Mouse (Mus musculus) neural tube, embryonic 11.5 days (tissue): ENCODE data around the gene Dock10. TPM values are rescaled to one million over a fixed set of nuclear protein-coding genes. Genes with fewer than 3 reads are reported as not detected.

Experiments used
- ATAC-seq: fragments of 200-750 bp; cut with Nextera tagmentation; 2 replicates; pipeline ENCODE4 v1.8.0; 2017; ENCODE audit warnings: moderate number of reproducible peaks, mild to moderate bottlenecking, moderate TSS enrichment, moderate library complexity; ENCODE audit not compliant: insufficient read depth, low FRiP score, low TSS enrichment
- DNase-seq: peaks from one replicate; pipeline ENCODE4 v3.0.0-alpha.2; 2015; ENCODE audit warnings: low spot score
- H3K27ac ChIP-seq: fragments of 300-500 bp; sonication (generic); 2 replicates; pipeline ENCODE4 v1.5.1; 2014; ENCODE audit warnings: low read depth, mild to moderate bottlenecking, low read length
- H3K27me3 ChIP-seq: fragments of 300-500 bp; sonication (generic); 2 replicates; pipeline ENCODE4 v1.6.1; 2014; ENCODE audit warnings: mild to moderate bottlenecking, low read length, mixed read lengths; ENCODE audit not compliant: control insufficient read depth, insufficient read depth
- H3K36me3 ChIP-seq: fragments of 300-500 bp; sonication (generic); 2 replicates; pipeline ENCODE4 v1.6.1; 2014; ENCODE audit warnings: mild to moderate bottlenecking, low read length, moderate library complexity, mixed read lengths; ENCODE audit not compliant: control insufficient read depth, insufficient read depth
- H3K4me1 ChIP-seq: fragments of 300-500 bp; sonication (generic); 2 replicates; pipeline ENCODE4 v1.6.1; 2014; ENCODE audit warnings: low read length, mixed read lengths; ENCODE audit not compliant: control insufficient read depth, insufficient read depth
- H3K4me2 ChIP-seq: fragments of 300-500 bp; sonication (generic); 2 replicates; pipeline ENCODE4 v1.6.1; 2014; ENCODE audit warnings: low read depth, mild to moderate bottlenecking, moderate library complexity
- H3K4me3 ChIP-seq: fragments of 300-500 bp; sonication (generic); 2 replicates; pipeline ENCODE4 v1.5.1; 2014; ENCODE audit warnings: low read depth, low read length
- H3K9ac ChIP-seq: fragments of 300-500 bp; sonication (generic); 2 replicates; pipeline ENCODE4 v1.6.1; 2014; ENCODE audit warnings: mild to moderate bottlenecking, low read length
- H3K9me3 ChIP-seq: fragments of 300-500 bp; sonication (generic); 2 replicates; pipeline ENCODE4 v1.6.1; 2016; ENCODE audit warnings: low read length; ENCODE audit not compliant: control insufficient read depth
- WGBS: fragments of 180-500 bp; shearing (Covaris S2); extraction: QIAGEN DNeasy Blood & Tissue Kit; methylation state at CpG from one replicate; pipeline ENCODE4 v1.1.7; 2014; 5-methylcytosine and 5-hydroxymethylcytosine counted together
- polyA plus RNA-seq: library from polyadenylated mRNA; unstranded; fragments of >200 nt; fragmentation: Nextera tagmentation; extraction: Ambion mirVana; gene quantifications from 2 replicates; pipeline ENCODE4 v1.2.1, GENCODE M21; 2014

Dock10 gene
- polyA plus RNA-seq, 1 experiment from 2014 or later: 4.3 TPM

DNA sequence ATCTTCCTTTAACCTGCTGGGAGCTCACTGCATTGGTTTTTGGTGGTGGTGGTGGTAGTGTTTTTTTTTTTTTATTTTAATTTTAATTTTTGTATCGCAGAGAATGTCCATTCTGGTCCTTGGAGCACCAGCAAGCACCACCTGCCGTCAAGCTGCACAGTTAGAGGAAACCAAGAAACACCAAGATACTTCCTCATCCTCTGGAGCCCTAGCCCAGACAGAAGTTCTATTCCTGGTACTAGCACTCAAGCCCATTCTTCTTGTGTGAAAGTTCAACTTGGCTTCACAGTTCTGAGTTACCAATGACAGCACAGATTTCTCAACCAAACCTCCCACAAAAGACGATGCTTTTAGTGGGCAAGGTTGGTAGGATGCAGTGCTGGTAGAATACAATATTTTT, 86.6 kb downstream of the Dock10 start:
- ATAC-seq (no peak), DNase-seq (no peak)
- H3K4me1 ChIP-seq: no peaks in the 10 kb centered on the region
- H3K27ac ChIP-seq: no peak overlapping the region
- 92% methylated on average over 3 of the region's 3 CpGs for WGBS
- H3K4me2 ChIP-seq: no peak overlapping the region
- H3K36me3 ChIP-seq: no peaks in the 10 kb centered on the region
- no peaks in the 10 kb centered on the region for H3K9me3 ChIP-seq
- H3K4me3 ChIP-seq: no peak overlapping the region
- H3K27me3 ChIP-seq: no peaks in the 10 kb centered on the region
- no peak overlapping the region for H3K9ac ChIP-seq

DNA sequence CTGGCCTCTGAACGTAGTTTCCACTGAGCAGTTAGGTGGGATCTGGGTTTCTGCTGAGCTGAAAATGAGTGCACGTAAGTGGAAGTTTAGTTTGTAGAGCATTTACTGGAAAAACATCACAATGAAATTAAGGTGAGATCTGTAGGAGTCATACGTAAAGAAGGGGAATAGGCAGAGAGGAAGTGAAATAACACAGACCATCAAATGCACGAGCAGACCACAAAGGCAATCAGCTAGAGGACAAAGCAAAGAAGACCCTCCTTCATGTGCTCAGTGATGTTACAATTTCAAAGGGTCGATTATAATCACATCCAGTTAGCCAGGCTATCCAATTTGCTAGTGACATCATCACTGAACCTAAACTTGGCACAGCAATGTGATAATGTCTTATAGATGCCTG, 87.3 kb downstream of the Dock10 start:
- no peak overlapping the region for H3K4me2 ChIP-seq
- H3K4me3 ChIP-seq: no peak overlapping the region
- H3K27me3 ChIP-seq: no peaks in the 10 kb centered on the region
- no peak overlapping the region for H3K9ac ChIP-seq
- no peaks in the 10 kb centered on the region for H3K36me3 ChIP-seq
- H3K4me1 ChIP-seq: no peaks in the 10 kb centered on the region
- DNase-seq (no peak), ATAC-seq (no peak)
- no peak overlapping the region for H3K27ac ChIP-seq
- no peaks in the 10 kb centered on the region for H3K9me3 ChIP-seq
- WGBS: 92% methylated on average over 5 of the region's 5 CpGs

GRCm38 (mm10) chr1:80670387-80670786, 87.9 kb downstream of the Dock10 start:
- no peaks in the 10 kb centered on the region for H3K4me1 ChIP-seq
- H3K4me2 ChIP-seq: no peak overlapping the region
- H3K36me3 ChIP-seq: no peaks in the 10 kb centered on the region
- H3K27me3 ChIP-seq: no peaks in the 10 kb centered on the region
- no peaks in the 10 kb centered on the region for H3K9me3 ChIP-seq
- WGBS: 86% methylated on average over 7 of the region's 7 CpGs
- DNase-seq: no peak
- no peak overlapping the region for H3K27ac ChIP-seq
- ATAC-seq: no peak
- H3K9ac ChIP-seq: no peak overlapping the region
- H3K4me3 ChIP-seq: no peak overlapping the region

- no peaks in the 10 kb centered on the region for H3K27me3 ChIP-seq
- H3K4me1 ChIP-seq: no peaks in the 10 kb centered on the region
- ATAC-seq (no peak), DNase-seq (no peak)
- no peak overlapping the region for H3K27ac ChIP-seq
- no peaks in the 10 kb centered on the region for H3K9me3 ChIP-seq
- no peak overlapping the region for H3K4me3 ChIP-seq
- no peak overlapping the region for H3K4me2 ChIP-seq
- H3K36me3 ChIP-seq: no peaks in the 10 kb centered on the region
- H3K9ac ChIP-seq: no peak overlapping the region
Observed at GRCm38 (mm10) chr1:80665761-80666160, 92.6 kb downstream of the Dock10 start.

DNA sequence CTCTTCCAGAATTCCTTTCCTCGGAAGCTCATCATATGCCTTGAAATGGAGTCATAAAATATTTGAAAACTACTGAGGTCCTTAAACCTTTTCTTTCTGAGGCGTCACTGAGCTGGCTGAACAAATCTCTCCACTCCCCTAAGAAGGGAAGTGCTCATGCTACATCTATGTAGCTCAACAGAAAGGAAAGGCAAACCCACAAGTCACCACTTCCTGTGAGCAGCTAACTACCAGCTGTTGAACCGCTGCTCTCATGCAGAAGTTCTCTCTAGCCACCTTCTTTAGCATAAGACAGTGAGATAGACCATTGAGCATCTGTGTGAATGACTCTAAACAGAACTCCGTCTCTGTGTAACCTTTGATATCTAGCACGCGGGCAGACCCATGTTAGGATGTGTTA, 93.2 kb downstream of the Dock10 start:
- H3K9me3 ChIP-seq: no peaks in the 10 kb centered on the region
- H3K4me3 ChIP-seq: no peak overlapping the region
- ATAC-seq: no peak
- no peak overlapping the region for H3K9ac ChIP-seq
- H3K36me3 ChIP-seq: no peaks in the 10 kb centered on the region
- H3K4me1 ChIP-seq: no peaks in the 10 kb centered on the region
- no peaks in the 10 kb centered on the region for H3K27me3 ChIP-seq
- H3K27ac ChIP-seq: no peak overlapping the region
- no peak for DNase-seq
- WGBS: 97% methylated on average over 6 of the region's 6 CpGs
- H3K4me2 ChIP-seq: no peak overlapping the region

GRCm38 (mm10) chr1:80661506-80662402, 96.6 kb downstream of the Dock10 start:
- DNase-seq (no peak), ATAC-seq (no peak)
- H3K36me3 ChIP-seq: no peaks in the 10 kb centered on the region
- no peaks in the 10 kb centered on the region for H3K4me1 ChIP-seq
- H3K9me3 ChIP-seq: no peaks in the 10 kb centered on the region
- H3K4me3 ChIP-seq: no peak overlapping the region
- no peak overlapping the region for H3K9ac ChIP-seq
- H3K4me2 ChIP-seq: no peak overlapping the region
- H3K27me3 ChIP-seq: no peaks in the 10 kb centered on the region
- 87% methylated on average over 11 of the region's 11 CpGs for WGBS
- no peak overlapping the region for H3K27ac ChIP-seq

DNA sequence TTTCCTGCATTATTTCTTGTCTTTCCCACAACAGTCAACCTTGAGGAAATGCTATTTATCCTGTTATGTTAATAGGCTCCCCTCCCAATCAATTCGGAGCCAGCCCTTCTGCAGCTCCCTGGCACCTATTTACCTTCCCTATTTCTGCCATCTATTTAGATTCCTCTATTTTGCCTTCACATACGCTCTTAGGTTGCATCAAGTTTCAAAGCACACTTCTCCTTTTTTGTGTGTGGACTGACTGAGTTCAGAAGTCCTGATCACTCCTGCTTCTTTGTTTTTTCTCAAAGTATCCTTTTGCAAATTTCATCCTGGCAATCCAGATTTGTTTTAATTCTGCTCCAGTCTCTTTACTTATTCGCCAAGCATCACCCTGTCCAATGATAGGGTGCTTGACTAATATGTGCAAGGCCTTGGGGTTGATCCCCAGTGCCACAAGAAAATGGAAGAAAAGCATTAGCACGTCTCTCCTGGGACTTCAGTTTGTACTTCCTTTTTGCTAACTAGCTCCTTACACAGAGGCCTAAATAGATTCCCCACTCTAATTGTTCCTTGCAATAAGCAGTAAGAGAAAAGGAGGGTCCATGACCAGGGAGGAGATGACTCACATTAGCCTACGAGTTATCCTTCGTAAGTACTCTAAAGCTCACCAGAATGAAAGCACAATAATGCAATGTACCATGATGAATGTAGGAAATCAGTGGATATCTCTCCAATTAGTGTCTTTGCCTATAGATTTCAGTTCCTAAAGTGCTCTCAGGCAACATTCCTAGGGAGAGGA, 98.7 kb downstream of the Dock10 start:
- Histone ChIP-seq H3K4me3 (no peak overlapping the region), H3K9ac (no peak overlapping the region), H3K9me3 (no peaks in the 10 kb centered on the region), H3K27ac (no peak overlapping the region), H3K4me1 (no peaks in the 10 kb centered on the region), H3K27me3 (no peaks in the 10 kb centered on the region), H3K36me3 (no peaks in the 10 kb centered on the region), H3K4me2 (no peak overlapping the region)
- DNase-seq: no peak
- 87% methylated on average over 6 of the region's 6 CpGs for WGBS
- no peak for ATAC-seq

DNA sequence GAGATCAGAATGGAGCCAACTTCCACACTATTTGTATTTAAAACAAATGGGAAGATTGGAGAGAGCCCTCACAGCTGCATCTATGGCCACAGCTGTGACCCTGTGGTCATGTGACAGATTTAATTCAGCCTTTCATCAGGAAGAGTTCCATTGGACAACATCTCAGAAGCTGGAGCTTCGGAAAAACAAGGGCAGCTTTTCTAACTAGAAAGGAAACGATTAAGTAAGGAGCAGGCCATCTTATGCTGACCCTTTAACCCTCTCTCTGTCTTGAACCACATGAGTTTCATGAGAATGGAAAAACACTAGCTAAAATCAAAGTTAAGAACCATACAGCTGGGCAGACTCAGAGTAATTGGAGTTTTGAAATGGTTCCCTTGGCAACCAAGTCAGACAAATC, 101.9 kb downstream of the Dock10 start:
- Histone ChIP-seq H3K4me3 (no peak overlapping the region), H3K9me3 (no peaks in the 10 kb centered on the region), H3K27me3 (no peaks in the 10 kb centered on the region), H3K36me3 (no peaks in the 10 kb centered on the region), H3K27ac (no peak overlapping the region), H3K4me1 (no peaks in the 10 kb centered on the region), H3K4me2 (no peak overlapping the region), H3K9ac (no peak overlapping the region)
- 69% methylated on average over 2 of the region's 2 CpGs for WGBS
- DNase-seq: no peak
- no peak for ATAC-seq

DNA sequence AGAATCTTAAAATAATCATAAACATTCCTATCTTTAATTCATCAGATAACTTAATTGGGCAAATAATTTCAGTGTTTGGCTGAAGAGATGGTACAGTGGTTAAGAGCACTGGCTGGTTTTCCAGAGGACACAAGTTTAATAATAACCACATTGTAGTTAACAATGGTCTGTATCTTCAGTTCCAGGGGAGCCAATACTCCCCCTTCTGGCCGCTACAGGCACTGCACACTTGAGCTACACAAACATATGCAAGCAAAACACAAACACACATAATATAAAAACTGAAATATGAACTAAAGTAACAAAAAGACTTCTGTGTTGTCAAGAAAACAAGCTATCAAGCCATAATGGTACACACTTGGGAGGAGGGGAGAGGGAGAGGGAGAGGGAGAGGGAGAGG, 102.5 kb downstream of the Dock10 start:
- H3K4me3 ChIP-seq: no peak overlapping the region
- no peak overlapping the region for H3K9ac ChIP-seq
- no peaks in the 10 kb centered on the region for H3K36me3 ChIP-seq
- no peaks in the 10 kb centered on the region for H3K4me1 ChIP-seq
- DNase-seq (no peak), ATAC-seq (no peak)
- no peaks in the 10 kb centered on the region for H3K27me3 ChIP-seq
- WGBS: 68% methylated on average over 1 of the region's 1 CpGs
- no peaks in the 10 kb centered on the region for H3K9me3 ChIP-seq
- no peak overlapping the region for H3K4me2 ChIP-seq
- H3K27ac ChIP-seq: no peak overlapping the region
